Mouse (Mus musculus) testis, postnatal 14 days (tissue): ENCODE data around the gene Sntg2.
A peak's percentile ranks its signal among the peaks of the same experiment; 100 is the strongest.

Source experiments
- DNase-seq: peaks from one replicate; pipeline ENCODE4 v3.0.0; 2021; ENCODE audit warnings: low spot score

The Sntg2 gene

DNA sequence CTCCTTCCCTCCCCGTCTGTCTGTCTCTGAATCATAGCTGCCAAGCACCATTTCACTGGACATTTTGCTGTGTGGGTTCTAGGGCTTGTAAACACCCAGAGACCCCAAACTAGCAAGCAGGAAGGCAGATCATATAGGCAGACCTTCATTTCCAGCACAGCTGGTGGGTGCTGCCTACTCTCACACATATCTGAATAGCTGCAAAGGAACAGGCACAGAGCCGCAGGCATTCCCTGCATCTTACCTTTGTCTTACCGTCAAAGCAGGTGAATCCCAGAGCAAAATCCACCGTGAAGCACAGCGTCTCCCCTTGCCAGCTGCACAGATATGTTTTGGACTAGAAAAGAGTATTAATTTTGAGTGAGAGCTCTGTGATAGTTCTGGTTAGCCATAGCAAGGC, 172.1 kb downstream of the Sntg2 start:
- DNase-seq = no peak

DNA sequence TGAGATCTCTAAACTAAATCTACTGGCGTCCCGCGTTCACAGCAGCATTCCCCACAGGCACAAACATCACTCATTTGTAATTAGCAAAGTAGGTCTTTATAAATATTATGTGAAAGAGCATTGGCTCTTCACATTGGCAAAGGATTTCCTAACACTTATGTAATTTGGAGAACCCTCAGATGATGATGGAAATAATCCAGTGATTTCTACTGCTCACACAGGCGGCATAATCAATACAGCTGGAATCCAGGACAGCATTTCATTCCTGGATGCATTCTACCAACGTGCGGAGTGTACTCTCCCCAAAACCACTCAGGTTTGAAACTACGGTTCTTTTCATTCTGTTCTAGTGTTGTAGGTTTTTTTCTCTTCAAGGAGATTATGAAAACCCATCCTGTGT, 172.6 kb downstream of the Sntg2 start:
- no peak for DNase-seq

DNA sequence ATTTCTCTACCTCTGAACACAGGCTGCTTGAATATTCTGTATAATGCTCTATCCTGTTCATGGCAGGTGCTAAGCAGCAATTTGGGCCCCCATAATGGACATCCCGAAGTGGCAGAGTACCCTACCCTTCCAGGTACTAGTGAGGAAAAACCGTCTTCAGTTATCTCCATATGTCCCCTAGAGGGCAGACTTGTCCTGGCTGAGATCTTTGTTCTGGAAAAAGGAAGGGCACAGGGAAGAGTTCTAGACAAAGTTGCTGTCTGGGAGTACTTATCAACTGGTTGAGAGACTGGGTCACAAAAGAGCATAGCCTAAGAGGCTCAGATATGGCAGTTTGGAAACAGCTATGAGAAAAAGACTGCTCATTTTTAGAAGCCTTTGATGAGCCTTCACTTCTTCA, 173.4 kb downstream of the Sntg2 start:
- no peak for DNase-seq

DNA sequence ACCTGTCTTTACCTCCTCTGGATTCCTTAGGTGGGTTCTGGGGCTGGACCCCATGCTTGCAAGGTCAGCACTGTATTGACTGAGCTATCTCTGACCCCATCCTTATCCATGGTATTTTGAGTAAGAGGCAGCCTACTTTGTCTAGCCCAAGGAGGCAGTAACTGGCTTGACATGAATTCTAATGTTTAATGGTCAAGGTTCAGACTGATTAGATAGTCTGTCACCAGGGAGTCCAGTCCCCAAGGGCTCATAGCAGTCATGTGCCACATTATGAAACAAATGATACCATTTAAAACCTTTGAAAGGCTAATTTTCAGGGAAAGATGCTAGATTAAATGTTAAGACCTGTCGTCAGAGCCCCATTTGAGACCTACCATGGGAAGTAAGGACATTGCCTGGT, 174.9 kb downstream of the Sntg2 start:
- DNase-seq = no peak

DNA sequence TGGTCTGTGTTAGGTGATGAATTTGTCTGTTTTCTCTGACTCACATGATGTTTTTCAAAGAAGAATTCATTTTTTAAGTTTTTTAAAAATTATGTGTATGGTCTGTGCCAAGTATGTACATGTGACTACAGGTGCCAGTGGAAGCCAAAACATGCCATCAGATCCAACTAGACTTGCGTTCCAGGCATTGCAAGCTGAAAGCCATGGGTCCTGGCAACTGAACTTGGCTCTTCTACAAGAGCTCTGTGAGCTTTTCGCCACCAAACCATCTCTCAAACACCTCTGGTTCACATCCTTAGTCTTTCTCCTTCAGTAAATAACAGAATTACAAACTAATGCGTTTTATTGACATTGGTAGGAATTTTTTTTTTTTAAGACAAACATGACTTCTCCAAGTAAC, 191.5 kb downstream of the Sntg2 start:
- no peak for DNase-seq

DNA sequence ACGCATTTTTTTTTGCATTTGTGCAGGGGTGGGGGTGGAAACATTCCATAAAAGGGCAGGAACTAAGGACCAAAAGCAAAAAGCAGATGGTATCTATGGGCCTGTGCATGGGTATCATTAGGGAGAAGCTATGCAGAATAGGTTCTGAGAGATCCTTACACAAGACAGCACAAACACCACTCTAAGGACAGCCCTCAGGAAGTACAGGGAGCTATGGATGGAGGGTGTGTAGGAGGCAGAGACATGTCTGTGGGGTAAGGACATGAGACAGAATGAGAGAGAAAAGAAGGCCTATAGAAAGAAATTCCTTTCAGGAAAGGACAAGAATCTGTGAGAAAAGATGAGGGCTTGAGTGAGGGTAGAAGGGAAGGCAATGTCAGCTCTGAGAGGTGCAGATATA, 193.6 kb downstream of the Sntg2 start:
- DNase-seq = no peak

DNA sequence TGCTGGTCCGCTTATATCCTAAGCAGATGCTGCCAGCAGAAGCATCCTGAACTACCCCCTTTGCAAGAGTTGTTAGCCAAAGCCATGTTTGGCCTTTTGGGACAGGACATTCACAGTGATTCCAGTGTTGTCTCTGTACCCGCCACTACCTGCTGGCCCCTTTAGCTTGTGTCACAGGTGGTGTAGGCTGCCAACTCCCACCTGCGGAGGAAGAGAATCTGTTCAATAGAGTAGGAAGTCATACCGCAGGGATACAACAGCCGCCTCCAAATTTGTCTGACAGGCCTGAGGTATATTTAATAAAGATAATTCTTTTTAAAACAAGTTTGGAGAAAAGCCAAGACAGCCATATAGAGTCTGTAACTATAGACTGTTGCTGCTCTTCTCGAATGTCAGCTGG, 195.2 kb downstream of the Sntg2 start:
- DNase-seq = no peak

DNA sequence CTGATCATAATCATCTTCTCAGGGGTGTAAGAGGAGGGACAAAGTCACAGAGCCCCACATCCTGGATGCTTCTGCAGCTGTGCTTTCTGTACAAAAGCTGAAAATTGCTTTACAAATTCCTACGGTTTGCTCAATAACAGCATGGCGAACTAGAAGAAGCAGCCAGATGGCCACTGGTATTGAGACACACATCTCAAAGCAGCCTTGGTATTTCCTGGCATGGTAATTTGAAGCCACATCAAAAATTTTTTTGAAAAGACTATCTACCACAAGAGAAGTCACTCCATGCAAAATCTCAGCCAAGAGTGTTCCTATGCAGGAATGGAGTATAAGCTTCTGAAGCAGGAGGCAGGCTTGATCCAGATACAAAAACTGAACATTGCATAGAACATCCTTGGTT, 195.6 kb downstream of the Sntg2 start:
- DNase-seq = no peak

DNA sequence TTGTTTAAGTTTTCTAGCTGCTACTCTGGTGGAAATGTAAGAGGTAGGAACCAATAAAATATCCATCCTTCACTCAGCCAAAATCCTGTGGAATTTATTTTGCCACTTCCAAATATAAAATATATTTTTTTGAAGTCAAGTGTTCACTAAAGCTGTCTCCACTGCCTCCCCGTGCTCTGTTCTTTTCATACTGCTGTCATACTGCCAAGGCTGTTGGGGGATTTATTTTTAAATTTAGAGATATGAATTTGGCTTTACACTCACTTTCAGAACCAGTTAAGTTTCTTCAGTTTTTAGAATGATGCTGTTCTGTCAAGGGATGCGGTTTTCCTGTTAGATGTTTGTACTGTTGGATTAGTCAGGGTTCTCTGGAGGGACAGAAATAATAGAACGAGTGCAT, 204.7 kb downstream of the Sntg2 start:
- DNase-seq = no peak

DNA sequence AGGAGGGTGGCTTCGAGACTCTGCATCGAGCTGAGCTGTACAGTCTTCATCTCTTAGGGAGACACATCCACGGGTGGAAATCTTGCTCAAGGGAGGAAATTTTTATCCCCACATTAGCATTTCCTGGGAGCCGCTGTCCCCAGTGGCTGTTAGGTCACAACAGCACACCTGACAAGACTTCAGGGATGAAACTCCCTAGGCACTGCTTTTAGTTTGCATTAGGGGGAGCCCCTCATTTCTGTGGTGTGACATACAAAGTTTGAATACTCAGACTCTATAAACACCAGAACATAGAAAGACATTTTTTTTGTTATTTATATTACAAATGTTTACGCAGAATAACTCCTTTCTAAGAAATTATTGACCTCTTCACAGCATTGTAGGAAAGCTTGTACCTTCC, 208.6 kb downstream of the Sntg2 start:
- no peak for DNase-seq

DNA sequence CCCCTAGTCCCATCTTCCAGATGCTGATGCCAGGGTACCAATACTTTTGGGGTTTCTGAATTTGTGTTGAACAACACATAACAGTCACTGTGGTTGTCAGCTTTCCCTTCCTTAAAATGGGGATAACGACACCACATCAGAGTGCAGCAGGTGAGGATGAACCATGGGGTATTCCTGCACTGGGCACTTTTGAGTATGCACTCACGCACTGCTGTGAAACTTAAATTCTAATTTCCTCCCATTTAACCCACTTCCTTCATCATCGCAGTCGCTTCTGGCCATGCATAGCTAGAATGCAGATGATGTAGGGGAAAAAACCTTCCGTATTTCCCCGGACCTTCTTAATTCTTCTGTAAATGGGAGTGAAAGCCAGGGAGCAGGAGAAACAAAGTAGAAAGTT, 209.2 kb downstream of the Sntg2 start:
- DNase-seq = no peak

DNA sequence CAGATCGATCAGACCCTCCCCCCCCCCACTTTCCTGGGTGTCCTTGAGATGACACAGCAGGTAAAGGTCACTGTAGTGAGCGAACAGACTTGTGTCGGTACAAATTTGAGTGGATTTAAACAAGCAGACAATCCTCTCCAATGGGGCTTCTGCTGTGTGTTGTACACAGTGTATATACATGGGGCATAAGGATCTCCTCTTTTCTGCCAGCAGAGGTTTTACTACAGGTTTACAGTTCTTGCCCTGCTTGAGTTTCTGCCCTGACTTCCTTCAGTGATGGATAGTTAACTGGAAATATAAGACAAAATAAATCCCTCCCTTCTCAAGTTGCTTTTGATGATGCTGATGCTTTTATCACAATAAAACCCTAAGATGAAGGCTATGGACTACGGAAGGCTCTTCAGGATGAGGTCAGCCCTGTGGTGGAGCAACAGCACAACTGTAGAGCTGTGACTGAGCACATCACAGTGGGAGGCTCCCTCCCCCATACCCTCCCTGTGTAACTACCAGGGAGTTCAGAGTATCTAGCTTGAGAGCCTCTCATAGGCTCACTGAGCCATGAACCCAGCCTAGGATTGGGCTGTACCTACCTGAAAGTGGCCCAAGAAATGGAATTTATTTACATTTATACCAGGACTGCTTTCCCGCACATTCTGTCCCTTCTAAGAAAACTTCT, 211.3 kb downstream of the Sntg2 start:
- no peak for DNase-seq

DNA sequence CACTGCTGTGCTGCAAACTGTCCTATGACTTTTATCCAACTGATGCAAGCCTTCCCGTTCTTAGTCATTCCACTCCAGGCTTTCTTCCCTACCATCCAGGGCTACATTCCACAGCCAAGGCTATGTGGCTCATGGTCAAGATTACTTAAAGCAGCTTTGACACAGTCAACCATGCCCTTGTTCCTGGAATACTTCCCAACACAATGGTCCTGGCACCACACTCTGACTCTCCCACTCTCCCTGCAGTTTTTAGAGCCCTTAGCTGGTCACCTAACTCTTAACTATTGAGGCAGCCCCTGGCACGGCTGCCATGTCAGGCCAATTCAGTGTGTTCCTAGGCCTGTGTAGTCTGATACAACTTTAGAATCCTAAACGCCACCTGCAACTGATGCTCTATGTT, 212.7 kb downstream of the Sntg2 start:
- DNase-seq = no peak

DNA sequence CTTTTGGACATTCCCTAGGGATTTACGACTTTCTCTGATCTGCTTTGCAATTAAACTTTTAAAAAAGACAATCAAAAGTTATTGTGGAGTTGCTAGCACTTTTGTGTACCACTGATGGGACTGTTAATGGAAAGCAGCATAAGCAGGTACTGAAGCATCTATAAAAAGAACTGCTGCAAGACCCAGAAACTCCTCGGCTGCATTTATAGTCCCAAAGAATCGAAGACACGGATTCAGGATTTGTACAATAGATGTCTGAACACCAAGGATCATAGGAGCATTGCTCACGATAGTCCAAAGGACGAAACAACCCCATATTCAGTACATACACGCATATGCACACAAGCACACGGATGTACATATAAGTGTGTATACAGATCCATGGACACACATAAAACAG, 213.4 kb downstream of the Sntg2 start:
- DNase-seq = no peak

DNA sequence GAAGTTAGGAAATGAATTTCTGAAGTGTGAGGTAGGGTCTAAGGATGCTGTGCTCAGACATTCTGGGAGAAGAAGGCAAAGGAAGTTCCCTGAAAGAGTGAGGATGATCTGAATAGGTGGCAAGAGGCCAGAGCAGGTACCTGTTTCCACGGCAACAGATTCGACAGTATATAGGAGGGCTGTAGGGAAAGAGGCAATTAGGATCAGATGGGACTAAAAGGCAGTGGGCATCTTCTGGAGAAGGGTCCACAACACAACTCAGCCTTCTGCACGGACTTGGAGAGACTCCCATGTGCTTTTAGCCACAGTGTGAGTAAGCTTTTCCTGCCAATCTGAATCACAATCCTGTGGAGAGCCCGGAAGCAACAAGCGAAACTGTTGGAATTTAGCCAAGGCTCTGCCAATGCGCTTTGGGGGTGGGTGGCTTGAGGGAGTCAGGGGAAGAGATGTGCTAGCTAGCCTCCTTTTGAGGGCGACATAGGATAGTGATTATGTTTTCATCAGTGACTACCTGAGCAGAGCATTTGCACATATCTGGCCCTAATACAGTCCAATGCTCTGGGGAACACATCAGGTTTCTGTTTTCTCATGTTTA, 219.0 kb downstream of the Sntg2 start:
- no peak for DNase-seq

DNA sequence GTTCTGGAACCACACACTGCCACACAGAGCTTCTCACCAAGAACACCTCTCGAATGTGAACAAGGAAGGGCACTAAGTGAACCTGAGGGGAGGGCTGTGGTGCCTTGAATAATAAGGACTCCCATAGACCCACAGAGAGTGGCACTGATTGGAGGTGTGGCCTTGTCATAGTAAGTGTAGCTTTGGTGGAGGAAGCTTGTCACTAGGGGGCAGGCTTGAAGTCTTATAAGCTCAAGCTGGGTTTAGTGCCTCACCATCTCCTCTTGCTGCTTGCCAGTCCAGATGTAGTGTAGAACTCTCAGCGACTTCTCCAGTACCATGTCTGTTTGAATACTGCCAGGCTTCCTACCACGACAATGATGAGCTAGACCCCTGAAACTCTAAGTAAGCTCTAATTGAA, 231.1 kb downstream of the Sntg2 start:
- no peak for DNase-seq

DNA sequence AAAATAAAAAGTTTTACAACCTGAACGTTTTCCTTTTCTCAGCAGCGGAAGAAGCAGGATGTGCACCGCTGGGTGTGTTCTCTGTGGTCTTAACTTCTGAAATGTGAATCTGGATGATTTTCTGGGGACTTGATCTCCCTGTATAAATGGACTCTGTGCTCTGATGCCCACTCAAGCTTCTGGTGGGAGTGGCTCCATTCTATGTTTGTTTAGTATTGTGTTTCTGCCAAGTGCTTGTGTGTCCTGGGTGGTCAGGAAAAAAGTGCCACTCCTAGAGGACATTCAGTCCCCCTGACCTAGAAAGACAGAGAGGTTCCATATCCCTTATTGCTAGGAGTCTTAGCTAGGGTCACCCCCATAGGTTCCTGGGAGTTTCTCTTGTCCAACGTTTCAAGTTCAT, 240.7 kb downstream of the Sntg2 start, which contains the start of gene Tpo:
Gene Tpo, minus strand, starts transcription at position 101 of the 400 bp plus-strand sequence.
- no peak for DNase-seq

DNA sequence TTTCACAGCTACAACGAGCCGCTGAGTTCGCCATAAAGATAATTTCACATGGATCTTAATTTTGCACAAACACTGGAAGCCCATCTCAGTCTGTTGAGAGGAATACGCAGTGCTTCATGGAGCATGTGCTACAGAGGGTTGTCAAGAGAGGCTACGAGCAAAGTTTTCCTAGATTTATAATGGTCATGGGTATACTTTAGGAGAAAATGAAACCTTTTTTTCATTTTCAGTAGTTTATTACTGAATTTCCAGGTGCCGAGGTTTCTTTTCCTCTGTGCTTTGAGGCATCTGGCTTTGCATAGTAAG, 243.8 kb downstream of the Sntg2 start:
- DNase-seq = no peak

DNA sequence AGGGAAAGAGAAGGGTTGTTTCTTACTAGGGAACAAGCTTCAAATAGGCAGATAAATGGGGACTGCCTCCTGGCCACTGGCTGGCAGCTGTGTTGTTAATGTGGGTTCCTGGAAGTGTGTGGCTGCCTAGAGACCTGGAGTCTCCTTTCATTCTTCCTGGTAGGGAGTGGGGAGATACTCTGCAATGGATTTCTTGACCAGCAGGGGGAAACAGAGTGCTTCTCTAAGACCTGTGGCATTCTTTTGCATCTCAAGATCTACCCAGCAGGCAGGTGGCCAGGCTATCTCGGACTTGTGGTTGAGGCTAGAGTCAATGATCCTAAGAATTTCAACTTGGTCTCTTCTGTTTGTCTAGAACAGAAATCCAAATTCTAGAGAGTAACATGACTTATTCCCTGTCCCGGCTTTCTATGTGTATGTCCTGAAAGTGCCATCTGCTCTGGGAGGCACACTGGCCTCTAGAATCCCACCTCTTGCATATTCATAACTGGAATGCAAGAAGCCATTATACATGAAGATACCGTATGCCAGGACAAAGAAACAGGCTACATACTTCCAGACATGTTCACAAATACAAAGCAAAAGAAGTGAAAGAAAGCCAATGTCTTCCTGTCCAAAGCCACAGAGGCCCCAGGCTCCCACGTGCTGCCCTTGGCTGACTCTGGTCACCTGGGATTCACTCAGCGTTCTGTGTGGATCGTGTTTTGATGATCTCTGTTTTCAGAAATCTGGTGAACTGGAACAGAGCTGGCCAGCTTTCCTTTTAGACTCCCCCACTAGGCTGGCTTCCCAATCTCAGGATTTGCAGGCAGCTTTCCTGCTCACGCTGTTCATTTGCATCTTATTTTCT, 244.4 kb downstream of the Sntg2 start:
- DNase-seq = peak; percentile 8
